Mouse (Mus musculus): ENCODE measurements around the gene Hist1h2ap.
"Not testable (repeated sequence)": the region's sequence is repeated elsewhere in the genome, so short reads cannot be mapped to it uniquely, and the experiment has no call there.

DNA sequence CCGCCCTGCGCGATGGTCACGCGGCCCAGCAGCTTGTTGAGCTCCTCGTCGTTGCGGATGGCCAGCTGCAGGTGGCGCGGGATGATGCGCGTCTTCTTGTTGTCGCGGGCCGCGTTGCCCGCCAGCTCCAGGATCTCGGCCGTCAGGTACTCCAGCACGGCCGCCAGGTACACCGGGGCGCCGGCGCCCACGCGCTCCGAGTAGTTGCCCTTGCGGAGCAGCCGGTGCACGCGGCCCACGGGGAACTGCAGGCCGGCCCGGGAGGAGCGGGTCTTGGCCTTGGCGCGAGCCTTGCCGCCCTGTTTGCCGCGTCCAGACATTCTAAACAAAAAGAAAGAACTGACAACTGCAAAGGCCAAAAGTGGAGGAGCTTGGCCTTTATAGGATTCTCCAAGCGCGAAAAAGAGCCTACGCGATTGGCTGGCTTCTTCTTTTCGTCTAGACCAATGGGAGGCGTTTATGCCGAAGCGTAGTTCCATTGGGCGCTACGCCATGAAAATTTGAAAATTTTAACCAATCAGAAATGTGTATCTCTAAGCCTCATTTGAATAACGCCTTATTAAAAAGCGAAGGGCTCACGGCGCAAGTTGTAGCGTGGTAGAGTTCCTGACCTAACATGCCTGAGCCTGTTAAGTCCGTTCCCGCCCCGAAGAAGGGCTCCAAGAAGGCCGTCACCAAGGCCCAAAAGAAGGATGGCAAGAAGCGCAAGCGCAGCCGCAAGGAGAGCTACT lies 46.2 kb downstream of the Hist1h2ap start, which contains the start of the genes Hist1h2an and Hist1h2bp:
- TF ChIP-seq CTCF (IDR thresholded peaks at IDR 0.05; ENCODE audit: control insufficient read depth, insufficient read depth, insufficient read length); USF1 (IDR thresholded peaks at IDR 0.05; ENCODE audit: low read depth); MAX (IDR thresholded peaks at IDR 0.05): not testable (repeated sequence)

All from C2C12 (cell line).